Mouse (Mus musculus) heart, embryonic 15.5 days (tissue): ENCODE data around the gene Cd163l1. TPM values are rescaled to one million over a fixed set of nuclear protein-coding genes. Genes with fewer than 3 reads are reported as not detected.

Source experiments
- ATAC-seq: fragments of 200-750 bp; cut with Nextera tagmentation; replicated peaks from 2 replicates; pipeline ENCODE4 v1.8.0; 2017; ENCODE audit warnings: low read depth, moderate TSS enrichment; ENCODE audit not compliant: insufficient number of reproducible peaks, insufficient read depth, low FRiP score
- H3K27ac ChIP-seq: fragments of 300-500 bp; sonication (generic); 2 replicates; pipeline ENCODE4 v1.5.1; 2015; ENCODE audit warnings: mild to moderate bottlenecking, inconsistent platforms
- H3K27me3 ChIP-seq: fragments of 300-500 bp; sonication (generic); 2 replicates; pipeline ENCODE4 v1.6.1; 2015; ENCODE audit warnings: inconsistent platforms
- H3K36me3 ChIP-seq: fragments of 300-500 bp; sonication (generic); 2 replicates; pipeline ENCODE4 v1.6.1; 2015; ENCODE audit warnings: mild to moderate bottlenecking, inconsistent platforms
- H3K4me1 ChIP-seq: fragments of 300-500 bp; sonication (generic); replicated peaks from 2 replicates; pipeline ENCODE4 v1.6.1; 2015; ENCODE audit warnings: inconsistent platforms
- H3K4me2 ChIP-seq: fragments of 300-500 bp; sonication (generic); 2 replicates; pipeline ENCODE4 v1.6.1; 2015; ENCODE audit warnings: inconsistent platforms, mild to moderate bottlenecking, moderate library complexity
- H3K4me3 ChIP-seq: fragments of 300-500 bp; sonication (generic); 2 replicates; pipeline ENCODE4 v1.5.1; 2015; ENCODE audit warnings: mild to moderate bottlenecking, inconsistent platforms
- H3K9ac ChIP-seq: fragments of 300-500 bp; sonication (generic); 2 replicates; pipeline ENCODE4 v1.6.1; 2015; ENCODE audit warnings: mild to moderate bottlenecking, inconsistent platforms
- H3K9me3 ChIP-seq: fragments of 300-500 bp; sonication (generic); replicated peaks from 2 replicates; pipeline ENCODE4 v1.6.1; 2016; ENCODE audit warnings: inconsistent platforms
- WGBS: fragments of 180-500 bp; shearing (Covaris S2); methylation state at CpG from one replicate; pipeline ENCODE4 v1.1.7; 2015; ENCODE audit warnings: mixed read lengths; 5-methylcytosine and 5-hydroxymethylcytosine counted together
- polyA plus RNA-seq: library from polyadenylated mRNA; unstranded; fragments of >200 nt; fragmentation: Nextera tagmentation; extraction: Ambion mirVana; gene quantifications from 2 replicates; pipeline ENCODE4 v1.2.1, GENCODE M21; 2015

Cd163l1 gene
- polyA plus RNA-seq, 1 experiment from 2014 or later: 0.87 TPM

DNA sequence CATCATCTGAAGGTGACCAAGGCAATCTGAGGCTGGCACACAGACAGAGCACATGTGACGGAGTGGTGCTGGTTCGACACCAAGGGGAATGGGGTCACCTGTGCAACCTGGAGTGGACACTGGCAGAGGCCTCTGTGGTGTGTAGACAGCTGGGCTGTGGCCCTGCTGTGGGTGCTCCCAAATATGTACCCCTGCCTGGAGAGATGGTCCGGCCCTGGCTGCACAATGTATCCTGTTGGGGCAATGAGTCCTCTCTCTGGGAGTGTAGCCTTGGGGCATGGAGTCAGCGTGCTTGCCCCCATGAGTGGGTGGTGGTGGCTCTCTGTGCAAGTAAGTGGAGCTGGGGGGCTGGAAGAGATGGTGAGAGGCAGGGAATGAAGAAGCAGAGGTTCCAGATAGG lies 2.3 kb downstream of the Cd163l1 start:
- H3K9ac ChIP-seq: no peak overlapping the region
- no peak overlapping the region for H3K4me2 ChIP-seq
- no peaks in the 10 kb centered on the region for H3K4me1 ChIP-seq
- ATAC-seq: no peak
- H3K4me3 ChIP-seq: no peak overlapping the region
- WGBS: 79% methylated on average over 4 of the region's 4 CpGs
- H3K9me3 ChIP-seq: no peaks in the 10 kb centered on the region
- H3K27ac ChIP-seq: no peak overlapping the region
- no peaks in the 10 kb centered on the region for H3K36me3 ChIP-seq
- H3K27me3 ChIP-seq: no peaks in the 10 kb centered on the region

DNA sequence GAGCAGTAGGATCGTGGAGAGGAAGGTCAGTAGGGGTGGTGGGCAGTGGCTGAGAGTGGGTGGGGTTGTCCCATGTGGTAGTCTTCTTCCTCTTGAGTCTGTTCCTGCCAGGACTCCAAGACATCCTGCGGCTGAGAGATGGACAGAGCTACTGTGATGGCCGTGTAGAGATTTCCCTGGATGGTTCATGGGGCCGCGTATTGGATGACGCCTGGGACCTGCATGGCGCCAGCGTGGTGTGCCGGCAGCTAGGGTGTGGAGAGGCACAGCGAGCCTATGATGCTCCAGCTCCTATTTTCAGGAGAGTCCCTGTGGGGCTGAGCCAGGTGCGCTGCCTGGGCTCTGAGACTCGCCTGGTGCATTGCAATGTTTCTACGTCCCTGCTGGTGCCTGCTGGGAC lies 6.1 kb downstream of the Cd163l1 start:
- H3K27ac ChIP-seq: no peak overlapping the region
- no peaks in the 10 kb centered on the region for H3K9me3 ChIP-seq
- ATAC-seq: no peak
- no peaks in the 10 kb centered on the region for H3K27me3 ChIP-seq
- H3K4me1 ChIP-seq: no peaks in the 10 kb centered on the region
- no peaks in the 10 kb centered on the region for H3K36me3 ChIP-seq
- H3K9ac ChIP-seq: no peak overlapping the region
- WGBS: 71% methylated on average over 13 of the region's 13 CpGs
- H3K4me3 ChIP-seq: no peak overlapping the region
- no peak overlapping the region for H3K4me2 ChIP-seq

DNA sequence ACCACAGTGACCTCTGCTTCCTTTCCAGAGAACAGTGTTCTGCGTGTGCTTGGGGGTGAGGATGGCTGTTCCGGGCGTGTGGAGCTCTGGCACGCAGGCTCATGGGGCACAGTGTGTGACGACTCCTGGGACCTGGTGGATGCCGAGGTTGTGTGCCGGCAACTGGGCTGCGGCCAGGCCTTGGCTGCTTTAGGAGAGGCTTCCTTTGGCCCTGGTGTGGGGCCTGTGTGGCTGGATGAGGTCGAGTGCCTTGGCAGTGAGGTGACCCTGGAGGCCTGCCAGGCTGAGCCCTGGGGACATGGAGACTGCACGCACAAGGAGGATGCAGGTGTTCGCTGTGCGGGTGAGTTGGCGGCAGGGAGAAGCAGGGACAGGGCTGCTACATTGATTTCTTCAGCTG lies 10.4 kb downstream of the Cd163l1 start:
- no peak for ATAC-seq
- Histone ChIP-seq H3K4me2 (no peak overlapping the region), H3K4me1 (no peaks in the 10 kb centered on the region), H3K27me3 (no peaks in the 10 kb centered on the region), H3K9ac (no peak overlapping the region), H3K27ac (no peak overlapping the region), H3K36me3 (no peaks in the 10 kb centered on the region), H3K9me3 (no peaks in the 10 kb centered on the region), H3K4me3 (no peak overlapping the region)
- 75% methylated on average over 13 of the region's 13 CpGs for WGBS

DNA sequence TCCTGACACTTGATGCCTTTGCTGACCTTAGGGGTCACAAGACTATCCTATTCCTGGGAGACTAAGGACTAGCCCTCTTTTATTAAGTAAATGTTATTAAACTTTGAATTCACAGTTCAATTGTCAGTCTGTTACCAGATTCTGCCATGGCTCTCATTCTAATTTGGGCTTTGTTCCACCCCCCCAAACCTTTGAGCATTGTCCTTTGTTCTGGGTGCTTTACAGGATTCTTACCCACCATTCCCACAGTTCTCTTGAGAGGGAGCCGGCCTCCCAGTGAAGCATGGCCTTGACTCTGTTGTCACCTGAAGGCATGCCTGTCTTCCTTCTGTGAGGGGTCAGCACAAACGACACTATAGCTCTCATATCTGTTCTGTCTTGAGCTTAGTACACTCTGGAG lies 13.0 kb downstream of the Cd163l1 start:
- Histone ChIP-seq H3K27ac (no peak overlapping the region), H3K4me2 (no peak overlapping the region), H3K4me3 (no peak overlapping the region), H3K9ac (no peak overlapping the region), H3K36me3 (no peaks in the 10 kb centered on the region), H3K27me3 (no peaks in the 10 kb centered on the region), H3K9me3 (no peaks in the 10 kb centered on the region), H3K4me1 (no peaks in the 10 kb centered on the region)
- 77% methylated on average over 2 of the region's 2 CpGs for WGBS
- no peak for ATAC-seq

DNA sequence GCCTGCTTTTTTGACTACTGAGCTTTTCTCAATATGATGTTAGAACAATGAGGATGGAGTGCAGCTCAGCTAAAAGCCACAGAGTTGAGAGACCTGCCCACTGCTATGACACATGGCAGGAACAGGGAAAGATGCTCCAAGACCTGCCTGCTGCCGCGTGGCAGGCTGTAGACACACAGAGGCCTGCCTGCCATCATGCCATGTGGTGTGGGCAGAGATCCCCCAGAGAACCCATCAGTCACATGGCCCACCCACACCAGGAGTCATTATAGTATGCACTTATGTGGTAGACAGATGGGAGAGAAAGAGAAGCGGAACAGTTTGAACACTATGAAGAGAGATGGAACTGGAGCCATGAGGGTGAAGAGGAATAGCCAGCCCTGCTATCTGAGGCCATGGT lies 15.6 kb downstream of the Cd163l1 start:
- ATAC-seq: no peak
- Histone ChIP-seq H3K36me3 (no peaks in the 10 kb centered on the region), H3K27me3 (no peaks in the 10 kb centered on the region), H3K9ac (no peak overlapping the region), H3K9me3 (no peaks in the 10 kb centered on the region), H3K4me1 (no peaks in the 10 kb centered on the region), H3K27ac (no peak overlapping the region), H3K4me2 (no peak overlapping the region), H3K4me3 (no peak overlapping the region)
- 85% methylated on average over 3 of the region's 3 CpGs for WGBS

DNA sequence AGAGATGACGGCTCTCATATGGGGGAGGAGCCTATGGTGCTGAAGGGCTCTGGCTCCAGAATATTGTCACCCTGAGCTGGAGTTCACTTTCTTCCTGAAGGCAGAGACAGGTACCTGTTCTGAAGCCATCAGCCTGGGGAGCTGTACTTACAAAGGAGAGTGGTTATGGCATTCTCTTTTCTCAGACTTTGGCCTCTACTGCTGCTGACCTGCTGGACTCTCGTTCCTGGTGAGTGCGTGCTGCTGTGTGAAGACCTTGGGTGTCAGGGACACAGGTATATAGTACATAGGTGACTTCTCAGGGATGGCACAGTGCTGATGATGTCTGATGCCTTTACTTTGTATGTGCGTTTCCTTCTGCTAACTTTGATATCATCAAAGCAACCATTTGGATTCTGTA lies 29.1 kb downstream of the Cd163l1 start, which contains the start of gene 5830411N06Rik:
Gene 5830411N06Rik (plus strand): TSS at position 69 of the 400 bp plus-strand sequence.
- 74% methylated on average over 4 of the region's 4 CpGs for WGBS
- Histone ChIP-seq H3K9me3 (no peaks in the 10 kb centered on the region; the same call in 1 of the 2 replicates), H3K9ac (no peak within 1 kb of the TSS), H3K27ac (no peak within 1 kb of the TSS), H3K4me1 (no peaks in the 10 kb centered on the region), H3K36me3 (no peaks in the 10 kb centered on the region), H3K27me3 (no peaks in the 10 kb centered on the region), H3K4me2 (no peak within 1 kb of the TSS), H3K4me3 (no peak within 1 kb of the TSS)
- no peak for ATAC-seq

DNA sequence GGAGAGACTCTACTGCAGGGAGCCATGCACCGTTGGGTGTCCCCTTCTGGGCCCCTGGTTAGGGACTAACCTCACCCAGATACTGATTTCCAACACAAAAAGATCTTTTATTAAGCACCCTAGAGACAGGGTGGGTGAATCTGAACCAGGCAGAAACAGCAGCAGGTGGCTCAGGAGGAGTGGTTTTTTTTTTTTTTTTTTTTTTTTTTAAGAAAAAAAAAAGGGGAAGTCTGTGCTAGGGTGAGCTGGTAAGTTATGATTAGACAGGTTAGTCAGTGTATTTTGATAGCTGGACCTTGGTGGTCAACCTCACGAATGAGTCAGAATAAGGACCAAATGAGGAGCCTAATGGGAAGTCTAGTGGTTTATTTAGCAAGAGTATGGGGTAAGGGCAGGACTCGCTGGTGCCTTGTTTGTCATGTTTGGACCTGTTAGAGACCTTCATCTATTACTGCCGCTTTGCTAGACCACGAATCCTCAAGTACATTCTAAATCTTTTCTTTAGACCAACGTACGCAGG lies 35.8 kb downstream of the Cd163l1 start:
- H3K9ac ChIP-seq: no peak overlapping the region
- WGBS: 72% methylated on average over 7 of the region's 7 CpGs

More for the DNA sequence above, 35.8 kb downstream of the Cd163l1 start:
- H3K4me1 ChIP-seq: no peaks in the 10 kb centered on the region
- no peak overlapping the region for H3K27ac ChIP-seq
- H3K4me3 ChIP-seq: no peak overlapping the region
- H3K36me3 ChIP-seq: no peaks in the 10 kb centered on the region
- no peaks in the 10 kb centered on the region for H3K27me3 ChIP-seq
- no peak overlapping the region for H3K4me2 ChIP-seq
- no peaks in the 10 kb centered on the region; the same call in 1 of the 2 replicates for H3K9me3 ChIP-seq
- ATAC-seq: no peak

Other genes starting within 250 kb of the Cd163l1 start
- gene 6430531B16Rik, start 239.5 kb upstream of the Cd163l1 start, polyA plus RNA-seq: 0.57 TPM in 1 of 2 replicates, not detected in the other
- gene Adam8, start 225.7 kb upstream of the Cd163l1 start, polyA plus RNA-seq: 1.3 and 3.1 TPM in 2 replicates
- 27.6 and 32.0 TPM in 2 replicates for gene Zfp511, start 181.9 kb upstream of the Cd163l1 start, polyA plus RNA-seq
- 27.4 and 37.0 TPM in 2 replicates for gene Tubgcp2, start 181.6 kb upstream of the Cd163l1 start, polyA plus RNA-seq
- gene Msx3, start 169.2 kb upstream of the Cd163l1 start, polyA plus RNA-seq: not detected in 2 replicates
- gene Caly, start 135.7 kb upstream of the Cd163l1 start, polyA plus RNA-seq: 0.45 and 0.67 TPM in 2 replicates
- gene Prap1, start 124.9 kb upstream of the Cd163l1 start, polyA plus RNA-seq: 0.29 TPM in 1 of 2 replicates, not detected in the other
- gene Fuom, start 115.8 kb upstream of the Cd163l1 start, polyA plus RNA-seq: 79.5 and 107 TPM in 2 replicates
- gene Paox, start 102.5 kb upstream of the Cd163l1 start, polyA plus RNA-seq: 11.1 and 11.7 TPM in 2 replicates
- gene Echs1, start 101.8 kb upstream of the Cd163l1 start, polyA plus RNA-seq: 192 and 217 TPM in 2 replicates
- gene Mtg1, start 80.7 kb upstream of the Cd163l1 start, polyA plus RNA-seq: 27.8 and 33.4 TPM in 2 replicates
- 0.05 and 0.36 TPM in 2 replicates for gene Sprn, start 63.4 kb upstream of the Cd163l1 start, polyA plus RNA-seq
- not detected in 2 replicates for gene Olfr522, start 53.5 kb upstream of the Cd163l1 start, polyA plus RNA-seq
- gene Olfr523, start 45.0 kb upstream of the Cd163l1 start, polyA plus RNA-seq: not detected in 2 replicates
- gene Olfr524, start 12.3 kb upstream of the Cd163l1 start, polyA plus RNA-seq: 0.06 and 0.42 TPM in 2 replicates
- gene 5830411N06Rik, start 29.0 kb downstream of the Cd163l1 start, polyA plus RNA-seq: 0.04 and 0.52 TPM in 2 replicates
- gene Olfr525, start 102.6 kb downstream of the Cd163l1 start, polyA plus RNA-seq: not detected in 2 replicates
- not detected in 2 replicates for gene Olfr527, start 115.8 kb downstream of the Cd163l1 start, polyA plus RNA-seq
- not detected in 2 replicates for gene Olfr60, start 143.4 kb downstream of the Cd163l1 start, polyA plus RNA-seq
- not detected in 2 replicates for gene Olfr530, start 158.1 kb downstream of the Cd163l1 start, polyA plus RNA-seq
- gene Olfr531, start 184.7 kb downstream of the Cd163l1 start, polyA plus RNA-seq: not detected in 2 replicates
- gene Olfr532, start 203.4 kb downstream of the Cd163l1 start, polyA plus RNA-seq: not detected in 2 replicates
- gene Olfr533, start 245.1 kb downstream of the Cd163l1 start, polyA plus RNA-seq: not detected in 2 replicates